Mouse (Mus musculus) erythroblast, embryonic 14.5 days (primary cell): ENCODE data around the gene Hes7.

Experiments used
- GATA1 ChIP-seq: IDR thresholded peaks from 2 replicates; pipeline ENCODE4 v1.6.1; 2012; ENCODE audit warnings: low read length, inconsistent platforms, mixed read lengths
- TAL1 ChIP-seq: IDR thresholded peaks from 3 replicates; pipeline ENCODE4 v1.6.1; 2012; ENCODE audit warnings: low read length, inconsistent platforms, mixed read lengths

DNA sequence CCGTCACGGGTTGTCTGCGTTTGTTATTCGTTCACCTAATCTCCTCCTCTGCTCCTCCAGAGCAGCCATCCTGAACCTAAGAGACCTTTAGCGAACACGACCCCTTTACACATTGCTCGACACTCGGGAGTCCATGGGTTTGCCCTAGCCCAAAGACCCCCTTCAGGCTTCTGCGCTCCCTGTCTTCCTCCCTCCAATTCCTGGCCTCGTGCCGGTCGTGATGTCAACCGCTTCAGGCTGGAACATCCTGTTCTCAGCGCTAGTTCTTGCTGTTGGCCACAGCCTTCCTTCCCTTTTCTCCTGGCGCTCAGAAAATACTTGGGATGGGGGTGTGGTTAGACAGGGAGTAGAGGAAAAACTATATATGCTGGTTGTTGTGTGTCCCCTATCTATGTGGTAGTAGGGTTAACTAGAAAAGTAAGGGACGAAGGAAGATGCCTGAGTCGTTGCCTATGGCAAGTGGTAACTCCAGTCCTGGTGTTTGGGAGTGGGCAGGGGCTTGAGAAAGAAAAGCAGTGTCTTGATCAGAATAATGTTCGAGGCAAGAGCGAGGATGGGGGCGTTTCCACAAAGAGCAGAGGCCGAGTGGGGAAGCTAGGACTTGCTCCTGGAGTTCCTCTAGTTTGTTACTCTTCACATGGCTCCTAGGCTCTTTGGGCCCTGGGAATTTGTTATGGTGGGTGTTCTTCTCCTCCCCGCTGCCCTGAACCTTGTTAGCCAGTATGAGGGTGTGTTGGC, 20.9 kb upstream of the Hes7 start:
- TF ChIP-seq TAL1 = no peak
- no peak for TF ChIP-seq GATA1
